Mouse (Mus musculus): ENCODE data around the gene Cpne5. TPM values are rescaled to one million over a fixed set of nuclear protein-coding genes. Genes with fewer than 3 reads are reported as not detected.

Cpne5 gene
- polyA plus RNA-seq, 1 experiment = not detected

GRCm38 (mm10) chr17:29149766-29150165 is 88.2 kb downstream of the Cpne5 start:
- 80% methylated on average over 7 of the region's 7 CpGs for WGBS
- H3K4me1 ChIP-seq (ENCODE audit: control insufficient read depth, insufficient read depth, low read length) = peaks cover 32% of the 10 kb centered on the region
- H3K27ac ChIP-seq (ENCODE audit: insufficient read depth, low read depth, low read length) = no peak overlapping the region
- no peak overlapping the region for H3K4me3 ChIP-seq (ENCODE audit: insufficient read depth, low read depth, low read length)
- TF ChIP-seq CTCF (IDR thresholded peaks at IDR 0.05; ENCODE audit: insufficient read depth, low read depth, low read length) = no peak
- TF ChIP-seq POLR2A (IDR thresholded peaks at IDR 0.05; ENCODE audit: insufficient read depth, low read depth, low read length) = no peak

GRCm38 (mm10) chr17:29147773-29148172 is 90.2 kb downstream of the Cpne5 start:
- no peak overlapping the region for H3K4me3 ChIP-seq (ENCODE audit: insufficient read depth, low read depth, low read length)
- H3K4me1 ChIP-seq (ENCODE audit: control insufficient read depth, insufficient read depth, low read length) = peaks cover 39% of the 10 kb centered on the region
- no peak for TF ChIP-seq POLR2A (IDR thresholded peaks at IDR 0.05; ENCODE audit: insufficient read depth, low read depth, low read length)
- no peak for TF ChIP-seq CTCF (IDR thresholded peaks at IDR 0.05; ENCODE audit: insufficient read depth, low read depth, low read length)
- WGBS = 67% methylated on average over 6 of the region's 6 CpGs
- H3K27ac ChIP-seq (ENCODE audit: insufficient read depth, low read depth, low read length) = no peak overlapping the region

- TF ChIP-seq POLR2A (IDR thresholded peaks at IDR 0.05; ENCODE audit: insufficient read depth, low read depth, low read length) (no peak), CTCF (IDR thresholded peaks at IDR 0.05; ENCODE audit: insufficient read depth, low read depth, low read length) (no peak)
- WGBS = 90% methylated on average over 14 of the region's 14 CpGs
- H3K4me3 ChIP-seq (ENCODE audit: insufficient read depth, low read depth, low read length) = no peak overlapping the region
- no peak overlapping the region for H3K27ac ChIP-seq (ENCODE audit: insufficient read depth, low read depth, low read length)
- H3K4me1 ChIP-seq (ENCODE audit: control insufficient read depth, insufficient read depth, low read length) = peaks cover 36% of the 10 kb centered on the region
Measured at GRCm38 (mm10) chr17:29147273-29147672, 90.7 kb downstream of the Cpne5 start.

DNA sequence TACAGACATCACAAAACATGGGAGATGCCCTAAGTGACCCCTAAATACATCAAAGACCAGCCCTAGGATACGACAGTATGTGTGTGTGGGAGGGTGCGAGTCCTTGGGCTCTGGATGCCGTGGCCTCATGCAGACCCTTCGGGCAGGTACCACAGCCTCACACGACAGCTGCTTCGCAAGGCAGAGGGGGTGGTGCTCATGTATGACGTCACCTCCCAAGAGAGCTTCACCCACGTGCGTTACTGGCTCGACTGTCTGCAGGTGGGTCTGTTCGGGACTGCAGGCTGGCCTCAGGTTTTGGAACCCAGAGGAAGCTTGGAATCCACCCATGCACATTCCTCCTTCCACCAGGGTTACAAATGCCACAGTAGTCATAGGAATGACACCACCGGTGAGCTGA is 92.9 kb downstream of the Cpne5 start:
- H3K4me3 ChIP-seq (ENCODE audit: insufficient read depth, low read depth, low read length) = no peak overlapping the region
- WGBS = 81% methylated on average over 12 of the region's 12 CpGs
- TF ChIP-seq POLR2A (IDR thresholded peaks at IDR 0.05; ENCODE audit: insufficient read depth, low read depth, low read length) = no peak
- TF ChIP-seq CTCF (IDR thresholded peaks at IDR 0.05; ENCODE audit: insufficient read depth, low read depth, low read length) = no peak

DNA sequence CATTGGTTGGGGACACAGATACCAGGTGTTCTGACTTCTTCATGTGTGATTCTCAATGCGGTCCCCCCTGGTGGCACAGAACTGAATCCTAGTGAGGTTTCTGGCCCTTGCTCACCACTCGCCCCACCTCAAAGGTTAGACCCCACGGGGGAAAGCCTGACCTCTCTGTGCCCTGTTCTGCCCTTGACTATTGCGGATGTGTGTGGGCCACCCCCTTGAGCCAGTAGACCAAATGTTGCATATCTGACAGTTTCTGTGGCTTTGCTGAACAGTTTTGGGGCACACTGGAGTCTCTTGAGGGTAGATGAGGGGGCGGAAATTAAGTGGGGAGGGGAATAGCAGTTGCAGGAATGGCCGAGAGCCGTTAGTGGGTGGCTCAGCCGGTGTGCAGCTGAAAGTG is 94.7 kb downstream of the Cpne5 start:
- WGBS = 74% methylated on average over 8 of the region's 8 CpGs
- Histone ChIP-seq H3K4me3 (ENCODE audit: insufficient read depth, low read depth, low read length) (no peak overlapping the region), H3K27ac (ENCODE audit: insufficient read depth, low read depth, low read length) (no peak overlapping the region), H3K4me1 (ENCODE audit: control insufficient read depth, insufficient read depth, low read length) (peaks cover 40% of the 10 kb centered on the region)
- no peak for TF ChIP-seq POLR2A (IDR thresholded peaks at IDR 0.05; ENCODE audit: insufficient read depth, low read depth, low read length)
- no peak for TF ChIP-seq CTCF (IDR thresholded peaks at IDR 0.05; ENCODE audit: insufficient read depth, low read depth, low read length)

More for the DNA sequence above, 92.9 kb downstream of the Cpne5 start:
- Histone ChIP-seq H3K4me1 (ENCODE audit: control insufficient read depth, insufficient read depth, low read length) (peaks cover 39% of the 10 kb centered on the region), H3K27ac (ENCODE audit: insufficient read depth, low read depth, low read length) (no peak overlapping the region)

- TF ChIP-seq POLR2A (IDR thresholded peaks at IDR 0.05; ENCODE audit: insufficient read depth, low read depth, low read length) (no peak), CTCF (IDR thresholded peaks at IDR 0.05; ENCODE audit: insufficient read depth, low read depth, low read length) (no peak)
- Histone ChIP-seq H3K27ac (ENCODE audit: insufficient read depth, low read depth, low read length) (no peak overlapping the region), H3K4me3 (ENCODE audit: insufficient read depth, low read depth, low read length) (no peak overlapping the region), H3K4me1 (ENCODE audit: control insufficient read depth, insufficient read depth, low read length) (peaks cover 27% of the 10 kb centered on the region)
- WGBS = 90% methylated on average over 3 of the region's 3 CpGs
Measured at GRCm38 (mm10) chr17:29141577-29141976, 96.4 kb downstream of the Cpne5 start.

GRCm38 (mm10) chr17:29137906-29138305 is 100.1 kb downstream of the Cpne5 start:
- WGBS = 88% methylated on average over 7 of the region's 7 CpGs
- Histone ChIP-seq H3K4me3 (ENCODE audit: insufficient read depth, low read depth, low read length) (no peak overlapping the region), H3K4me1 (ENCODE audit: control insufficient read depth, insufficient read depth, low read length) (peaks cover 25% of the 10 kb centered on the region), H3K27ac (ENCODE audit: insufficient read depth, low read depth, low read length) (no peak overlapping the region)
- TF ChIP-seq CTCF (IDR thresholded peaks at IDR 0.05; ENCODE audit: insufficient read depth, low read depth, low read length) = no peak
- TF ChIP-seq POLR2A (IDR thresholded peaks at IDR 0.05; ENCODE audit: insufficient read depth, low read depth, low read length) = no peak

DNA sequence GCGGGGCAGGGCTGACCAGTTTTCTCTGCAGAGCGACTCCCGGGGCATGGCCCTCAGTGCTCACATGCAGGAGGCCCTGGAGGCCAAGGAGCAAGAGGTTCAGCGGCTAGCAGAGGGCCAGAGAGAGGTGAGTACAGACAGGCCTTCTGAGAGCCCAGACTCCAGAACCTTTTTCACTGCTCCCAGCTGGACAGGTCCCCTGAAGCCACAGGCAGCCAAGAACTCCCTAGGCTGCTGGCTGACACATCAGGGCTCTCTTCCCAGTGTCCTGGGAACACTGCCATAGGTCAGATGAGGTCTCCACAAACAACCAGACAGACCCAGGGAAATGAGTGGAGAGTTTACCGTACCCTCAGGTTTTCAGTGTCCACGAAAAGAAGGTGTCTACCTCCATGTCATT is 101.7 kb downstream of the Cpne5 start:
- TF ChIP-seq POLR2A (IDR thresholded peaks at IDR 0.05; ENCODE audit: insufficient read depth, low read depth, low read length) (no peak), CTCF (IDR thresholded peaks at IDR 0.05; ENCODE audit: insufficient read depth, low read depth, low read length) (no peak)
- Histone ChIP-seq H3K4me1 (ENCODE audit: control insufficient read depth, insufficient read depth, low read length) (peaks cover 22% of the 10 kb centered on the region), H3K4me3 (ENCODE audit: insufficient read depth, low read depth, low read length) (no peak overlapping the region), H3K27ac (ENCODE audit: insufficient read depth, low read depth, low read length) (no peak overlapping the region)
- WGBS = 68% methylated on average over 6 of the region's 6 CpGs

- H3K4me3 ChIP-seq (ENCODE audit: insufficient read depth, low read depth, low read length) = no peak overlapping the region
- H3K27ac ChIP-seq (ENCODE audit: insufficient read depth, low read depth, low read length) = no peak overlapping the region
- H3K4me1 ChIP-seq (ENCODE audit: control insufficient read depth, insufficient read depth, low read length) = peaks cover 19% of the 10 kb centered on the region
- TF ChIP-seq CTCF (IDR thresholded peaks at IDR 0.05; ENCODE audit: insufficient read depth, low read depth, low read length) (no peak), POLR2A (IDR thresholded peaks at IDR 0.05; ENCODE audit: insufficient read depth, low read depth, low read length) (no peak)
- 68% methylated on average over 5 of the region's 5 CpGs for WGBS
Measured at GRCm38 (mm10) chr17:29135066-29135465, 102.9 kb downstream of the Cpne5 start.

GRCm38 (mm10) chr17:29129341-29129740 is 108.6 kb downstream of the Cpne5 start:
- Histone ChIP-seq H3K27ac (ENCODE audit: insufficient read depth, low read depth, low read length) (no peak overlapping the region), H3K4me3 (ENCODE audit: insufficient read depth, low read depth, low read length) (no peak overlapping the region), H3K4me1 (ENCODE audit: control insufficient read depth, insufficient read depth, low read length) (peaks cover 5% of the 10 kb centered on the region)
- WGBS = 49% methylated on average over 5 of the region's 5 CpGs
- TF ChIP-seq POLR2A (IDR thresholded peaks at IDR 0.05; ENCODE audit: insufficient read depth, low read depth, low read length) (no peak), CTCF (IDR thresholded peaks at IDR 0.05; ENCODE audit: insufficient read depth, low read depth, low read length) (no peak)

Data from olfactory bulb, adult 2 months (tissue).